Mouse (Mus musculus): ENCODE data around the gene Akap7. TPM values are rescaled to one million over a fixed set of nuclear protein-coding genes. Genes with fewer than 3 reads are reported as not detected.

Gene Akap7
- polyA plus RNA-seq, 1 experiment: 10.6 TPM

- Histone ChIP-seq H3K36me3 (ENCODE audit: control insufficient read depth, insufficient read depth, low read length) (no peaks in the 10 kb centered on the region), H3K4me1 (ENCODE audit: control insufficient read depth, insufficient read depth, insufficient read length, low read length) (peaks cover 2% of the 10 kb centered on the region; the same call in 1 of the 2 replicates), H3K4me3 (ENCODE audit: low read depth, low read length) (peak overlapping the region; percentile 33), H3K27ac (ENCODE audit: insufficient read depth, low read depth, low read length) (no peak overlapping the region), H3K27me3 (ENCODE audit: control insufficient read depth, insufficient read depth, low read length) (no peaks in the 10 kb centered on the region)
- TF ChIP-seq CTCF (IDR thresholded peaks at IDR 0.05; ENCODE audit: extremely low read depth, insufficient read length, insufficient replicate concordance, low read depth, low read length) (no peak), POLR2A (IDR thresholded peaks at IDR 0.05; ENCODE audit: low read depth, low read length) (no peak)
- 30% methylated on average over 17 of the region's 17 CpGs for WGBS
Measured at GRCm38 (mm10) chr10:25313856-25314584, 6.3 kb upstream of the Akap7 start.

- Histone ChIP-seq H3K27ac (ENCODE audit: insufficient read depth, low read depth, low read length) (no peak overlapping the region), H3K36me3 (ENCODE audit: control insufficient read depth, insufficient read depth, low read length) (no peaks in the 10 kb centered on the region), H3K4me3 (ENCODE audit: low read depth, low read length) (no peak overlapping the region), H3K27me3 (ENCODE audit: control insufficient read depth, insufficient read depth, low read length) (no peaks in the 10 kb centered on the region), H3K4me1 (ENCODE audit: control insufficient read depth, insufficient read depth, insufficient read length, low read length) (peaks cover 2% of the 10 kb centered on the region; the same call in 1 of the 2 replicates)
- TF ChIP-seq POLR2A (IDR thresholded peaks at IDR 0.05; ENCODE audit: low read depth, low read length): no peak
- TF ChIP-seq CTCF (IDR thresholded peaks at IDR 0.05; ENCODE audit: extremely low read depth, insufficient read length, insufficient replicate concordance, low read depth, low read length): no peak
- 68% methylated on average over 9 of the region's 9 CpGs for WGBS
Measured at GRCm38 (mm10) chr10:25311554-25312212, 4.0 kb upstream of the Akap7 start.

GRCm38 (mm10) chr10:25310736-25311135 lies 3.1 kb upstream of the Akap7 start:
- Histone ChIP-seq H3K36me3 (ENCODE audit: control insufficient read depth, insufficient read depth, low read length) (no peaks in the 10 kb centered on the region), H3K4me3 (ENCODE audit: low read depth, low read length) (no peak overlapping the region), H3K27me3 (ENCODE audit: control insufficient read depth, insufficient read depth, low read length) (no peaks in the 10 kb centered on the region), H3K27ac (ENCODE audit: insufficient read depth, low read depth, low read length) (no peak overlapping the region), H3K4me1 (ENCODE audit: control insufficient read depth, insufficient read depth, insufficient read length, low read length) (peaks cover 2% of the 10 kb centered on the region; the same call in 1 of the 2 replicates)
- WGBS: 90% methylated on average over 4 of the region's 4 CpGs
- TF ChIP-seq CTCF (IDR thresholded peaks at IDR 0.05; ENCODE audit: extremely low read depth, insufficient read length, insufficient replicate concordance, low read depth, low read length) (no peak), POLR2A (IDR thresholded peaks at IDR 0.05; ENCODE audit: low read depth, low read length) (no peak)

- Histone ChIP-seq H3K27me3 (ENCODE audit: control insufficient read depth, insufficient read depth, low read length) (no peaks in the 10 kb centered on the region), H3K36me3 (ENCODE audit: control insufficient read depth, insufficient read depth, low read length) (no peaks in the 10 kb centered on the region), H3K4me1 (ENCODE audit: control insufficient read depth, insufficient read depth, insufficient read length, low read length) (peaks cover 2% of the 10 kb centered on the region; the same call in 1 of the 2 replicates), H3K27ac (ENCODE audit: insufficient read depth, low read depth, low read length) (no peak overlapping the region), H3K4me3 (ENCODE audit: low read depth, low read length) (no peak overlapping the region)
- WGBS: 89% methylated on average over 5 of the region's 5 CpGs
- TF ChIP-seq CTCF (IDR thresholded peaks at IDR 0.05; ENCODE audit: extremely low read depth, insufficient read length, insufficient replicate concordance, low read depth, low read length) (no peak), POLR2A (IDR thresholded peaks at IDR 0.05; ENCODE audit: low read depth, low read length) (no peak)
Measured at GRCm38 (mm10) chr10:25309996-25310395, 2.3 kb upstream of the Akap7 start.

- no peaks in the 10 kb centered on the region for H3K27me3 ChIP-seq (ENCODE audit: control insufficient read depth, insufficient read depth, low read length)
- no peak overlapping the region for H3K4me3 ChIP-seq (ENCODE audit: low read depth, low read length)
- H3K27ac ChIP-seq (ENCODE audit: insufficient read depth, low read depth, low read length): no peak overlapping the region
- H3K4me1 ChIP-seq (ENCODE audit: control insufficient read depth, insufficient read depth, insufficient read length, low read length): no peaks in the 10 kb centered on the region
- 72% methylated on average over 6 of the region's 6 CpGs for WGBS
- H3K36me3 ChIP-seq (ENCODE audit: control insufficient read depth, insufficient read depth, low read length): no peaks in the 10 kb centered on the region
- no peak for TF ChIP-seq POLR2A (IDR thresholded peaks at IDR 0.05; ENCODE audit: low read depth, low read length)
- no peak for TF ChIP-seq CTCF (IDR thresholded peaks at IDR 0.05; ENCODE audit: extremely low read depth, insufficient read length, insufficient replicate concordance, low read depth, low read length)
Measured at GRCm38 (mm10) chr10:25305146-25305545, 2.5 kb downstream of the Akap7 start.

GRCm38 (mm10) chr10:25304608-25305007 lies 3.1 kb downstream of the Akap7 start:
- H3K36me3 ChIP-seq (ENCODE audit: control insufficient read depth, insufficient read depth, low read length): no peaks in the 10 kb centered on the region
- 93% methylated on average over 2 of the region's 2 CpGs for WGBS
- no peaks in the 10 kb centered on the region for H3K4me1 ChIP-seq (ENCODE audit: control insufficient read depth, insufficient read depth, insufficient read length, low read length)
- TF ChIP-seq CTCF (IDR thresholded peaks at IDR 0.05; ENCODE audit: extremely low read depth, insufficient read length, insufficient replicate concordance, low read depth, low read length): no peak
- TF ChIP-seq POLR2A (IDR thresholded peaks at IDR 0.05; ENCODE audit: low read depth, low read length): no peak
- no peak overlapping the region for H3K27ac ChIP-seq (ENCODE audit: insufficient read depth, low read depth, low read length)
- no peak overlapping the region for H3K4me3 ChIP-seq (ENCODE audit: low read depth, low read length)
- H3K27me3 ChIP-seq (ENCODE audit: control insufficient read depth, insufficient read depth, low read length): no peaks in the 10 kb centered on the region

- Histone ChIP-seq H3K27me3 (ENCODE audit: control insufficient read depth, insufficient read depth, low read length) (no peaks in the 10 kb centered on the region), H3K36me3 (ENCODE audit: control insufficient read depth, insufficient read depth, low read length) (no peaks in the 10 kb centered on the region), H3K4me1 (ENCODE audit: control insufficient read depth, insufficient read depth, insufficient read length, low read length) (no peaks in the 10 kb centered on the region), H3K27ac (ENCODE audit: insufficient read depth, low read depth, low read length) (no peak overlapping the region), H3K4me3 (ENCODE audit: low read depth, low read length) (no peak overlapping the region)
- WGBS: 88% methylated on average over 15 of the region's 15 CpGs
- TF ChIP-seq CTCF (IDR thresholded peaks at IDR 0.05; ENCODE audit: extremely low read depth, insufficient read length, insufficient replicate concordance, low read depth, low read length) (no peak), POLR2A (IDR thresholded peaks at IDR 0.05; ENCODE audit: low read depth, low read length) (no peak)
Measured at GRCm38 (mm10) chr10:25299031-25299529, 8.6 kb downstream of the Akap7 start.
